Mouse (Mus musculus) 416B (cell line): Measurements from ENCODE around the gene 1700066M21Rik.

ENCODE experiments used
- DNase-seq: peaks from one replicate; pipeline ENCODE4 v3.0.0; 2011; ENCODE audit warnings: low read depth

1700066M21Rik gene

GRCm38 (mm10) chr1:57392417-57392816, 15.0 kb downstream of the 1700066M21Rik start:
- DNase-seq: no peak

GRCm38 (mm10) chr1:57394051-57394450, 16.6 kb downstream of the 1700066M21Rik start:
- peak; percentile 74 for DNase-seq

- no peak for DNase-seq
These were observed 22.9 kb downstream of the 1700066M21Rik start for GRCm38 (mm10) chr1:57400321-57400720.

GRCm38 (mm10) chr1:57400877-57401276, 23.5 kb downstream of the 1700066M21Rik start:
- DNase-seq: no peak

GRCm38 (mm10) chr1:57402116-57402515, 24.7 kb downstream of the 1700066M21Rik start:
- DNase-seq: no peak

- peak; percentile 88 for DNase-seq
These were observed 29.0 kb downstream of the 1700066M21Rik start, which contains the start of the genes Maip1 and Tyw5 for GRCm38 (mm10) chr1:57406187-57407151. Maip1 (plus strand) TSS chr1:57406328. Tyw5 (minus strand) TSS chr1:57407101.

GRCm38 (mm10) chr1:57408994-57409393, 31.6 kb downstream of the 1700066M21Rik start:
- DNase-seq: no peak

GRCm38 (mm10) chr1:57413397-57413796, 36.0 kb downstream of the 1700066M21Rik start:
- DNase-seq: no peak

GRCm38 (mm10) chr1:57423696-57424095, 46.3 kb downstream of the 1700066M21Rik start:
- DNase-seq: peak; percentile 57

- peak; percentile 70 for DNase-seq
These were observed 51.2 kb downstream of the 1700066M21Rik start for GRCm38 (mm10) chr1:57428368-57429308.

GRCm38 (mm10) chr1:57429786-57430483, 52.5 kb downstream of the 1700066M21Rik start:
- DNase-seq: no peak

GRCm38 (mm10) chr1:57433141-57433540, 55.7 kb downstream of the 1700066M21Rik start:
- DNase-seq: no peak
